Mouse (Mus musculus): ENCODE data around the gene Ddx58. TPM values are rescaled to one million over a fixed set of nuclear protein-coding genes. Genes with fewer than 3 reads are reported as not detected.

The Ddx58 gene
- polyA plus RNA-seq, 1 experiment = 12.0 TPM

Other genes with a start within 250 kb of the Ddx58 start
- gene Aco1, start 96.7 kb downstream of the Ddx58 start, polyA plus RNA-seq (2012; ENCODE audit: insufficient read depth, insufficient read length, missing spikeins) = 101 and 105 TPM in 2 replicates
- 44.7 and 52.6 TPM in 2 replicates for gene Smim27, start 29.8 kb upstream of the Ddx58 start, polyA plus RNA-seq (2012; ENCODE audit: insufficient read depth, insufficient read length, missing spikeins)
- gene Topors, start 30.0 kb upstream of the Ddx58 start, polyA plus RNA-seq (2012; ENCODE audit: insufficient read depth, insufficient read length, missing spikeins) = 10.1 and 13.4 TPM in 2 replicates
- gene Ndufb6, start 39.6 kb upstream of the Ddx58 start, polyA plus RNA-seq (2012; ENCODE audit: insufficient read depth, insufficient read length, missing spikeins) = 1,625 and 1,691 TPM in 2 replicates
- gene Tmem215, start 232.4 kb upstream of the Ddx58 start, polyA plus RNA-seq (2012; ENCODE audit: insufficient read depth, insufficient read length, missing spikeins) = not detected in 2 replicates

All from brown adipose tissue, adult 24 weeks (tissue).